Mouse (Mus musculus): ENCODE data around the gene St3gal4.

DNA sequence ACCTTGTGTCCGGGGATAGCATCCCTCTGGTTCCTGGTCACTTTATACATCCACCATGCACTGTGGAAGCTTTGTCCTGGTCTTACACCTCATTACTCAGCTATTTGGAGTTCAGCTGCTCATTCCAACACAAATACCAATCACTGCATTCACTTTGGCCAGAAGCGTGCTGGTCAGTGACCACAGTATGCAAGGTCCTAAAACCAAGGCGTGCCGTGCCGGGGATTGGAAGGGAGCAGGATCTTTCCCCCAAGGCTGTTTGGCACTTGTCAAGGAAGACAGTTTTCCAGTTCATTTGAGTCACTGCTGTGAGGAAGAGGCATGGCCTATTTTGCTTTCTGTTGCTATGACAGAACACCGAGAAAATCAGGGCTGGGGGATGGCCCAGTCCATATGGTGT is 86.6 kb downstream of the St3gal4 start:
- TF ChIP-seq POLR2A (IDR thresholded peaks at IDR 0.05; ENCODE audit: borderline replicate concordance, extremely low read depth, low read depth, low read length) (no peak), CTCF (IDR thresholded peaks at IDR 0.05; ENCODE audit: insufficient read depth, low read length) (no peak)

Data from lung, adult 2 months (tissue).